Mouse (Mus musculus) forebrain, embryonic 13.5 days (tissue): ENCODE measurements at regions not wholly inside any gene's neighbourhood (a gene's known extent, or its start where the extent isn't known, plus 50 kb on each side); places are given as distances from the start of the nearest gene placed in this dataset.
A peak's percentile ranks its signal among the peaks of the same experiment; 100 is the strongest.

ENCODE experiments used
- ATAC-seq: fragments of 200-750 bp; cut with Nextera tagmentation; 2 replicates; pipeline ENCODE4 v1.8.0; 2017
- H3K27ac ChIP-seq: fragments of 300-500 bp; sonication (generic); 2 replicates; pipeline ENCODE4 v1.5.1; 2015; ENCODE audit warnings: inconsistent platforms, mild to moderate bottlenecking, moderate library complexity
- H3K27me3 ChIP-seq: fragments of 300-500 bp; sonication (generic); 2 replicates; pipeline ENCODE4 v1.6.1; 2015; ENCODE audit warnings: mild to moderate bottlenecking, inconsistent platforms
- H3K36me3 ChIP-seq: fragments of 300-500 bp; sonication (generic); 2 replicates; pipeline ENCODE4 v1.6.1; 2015; ENCODE audit warnings: mild to moderate bottlenecking, inconsistent platforms; ENCODE audit not compliant: poor library complexity, severe bottlenecking
- H3K4me1 ChIP-seq: fragments of 300-500 bp; sonication (generic); 2 replicates; pipeline ENCODE4 v1.6.1; 2015; ENCODE audit warnings: inconsistent platforms
- H3K4me2 ChIP-seq: fragments of 300-500 bp; sonication (generic); 2 replicates; pipeline ENCODE4 v1.6.1; 2015; ENCODE audit warnings: inconsistent platforms, mild to moderate bottlenecking, moderate library complexity
- H3K4me3 ChIP-seq: fragments of 300-500 bp; sonication (generic); 2 replicates; pipeline ENCODE4 v1.5.1; 2015; ENCODE audit warnings: mild to moderate bottlenecking, inconsistent platforms
- H3K9ac ChIP-seq: fragments of 300-500 bp; sonication (generic); 2 replicates; pipeline ENCODE4 v1.6.1; 2015; ENCODE audit warnings: mild to moderate bottlenecking, inconsistent platforms
- H3K9me3 ChIP-seq: fragments of 300-500 bp; sonication (generic); replicated peaks from 2 replicates; pipeline ENCODE4 v1.6.1; 2016; ENCODE audit warnings: inconsistent platforms
- WGBS: fragments of 180-500 bp; shearing (Covaris S2); methylation state at CpG from one replicate; pipeline ENCODE4 v1.1.7; 2015; 5-methylcytosine and 5-hydroxymethylcytosine counted together

DNA sequence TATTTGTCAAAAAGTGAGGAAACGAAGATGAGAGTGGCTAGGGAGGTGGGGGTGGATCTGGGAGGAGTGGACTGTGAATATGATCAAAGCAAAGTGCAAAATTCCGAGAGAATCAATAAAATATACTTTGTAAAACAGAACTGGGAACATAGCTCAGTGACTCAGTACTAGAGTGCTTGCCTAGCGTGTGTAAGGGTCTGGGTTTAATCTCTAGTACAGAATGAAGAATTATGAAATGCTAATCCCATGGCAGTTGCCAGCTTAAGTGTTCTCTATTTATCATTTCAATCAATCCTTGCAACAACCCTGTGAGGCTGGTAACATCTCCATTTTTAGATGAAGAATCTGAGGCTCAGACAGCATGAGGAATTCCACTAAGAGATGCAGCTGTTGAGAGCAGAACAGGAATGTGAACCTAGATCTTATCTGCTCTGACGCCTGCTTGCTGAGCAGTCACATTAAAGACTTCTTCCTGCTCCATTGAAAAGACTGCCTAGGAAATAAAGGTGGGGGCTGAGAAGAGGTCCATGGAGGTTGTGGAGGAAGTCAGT, 152.5 kb downstream of the Nr2f2 start:
- ATAC-seq: no peak
- H3K4me1 ChIP-seq: no peaks in the 10 kb centered on the region
- 73% methylated on average over 4 of the region's 4 CpGs for WGBS
- H3K27me3 ChIP-seq: no peaks in the 10 kb centered on the region
- no peaks in the 10 kb centered on the region for H3K36me3 ChIP-seq
- H3K9ac ChIP-seq: no peak overlapping the region
- no peak overlapping the region for H3K4me3 ChIP-seq
- H3K27ac ChIP-seq: no peak overlapping the region
- H3K9me3 ChIP-seq: no peaks in the 10 kb centered on the region
- no peak overlapping the region for H3K4me2 ChIP-seq

DNA sequence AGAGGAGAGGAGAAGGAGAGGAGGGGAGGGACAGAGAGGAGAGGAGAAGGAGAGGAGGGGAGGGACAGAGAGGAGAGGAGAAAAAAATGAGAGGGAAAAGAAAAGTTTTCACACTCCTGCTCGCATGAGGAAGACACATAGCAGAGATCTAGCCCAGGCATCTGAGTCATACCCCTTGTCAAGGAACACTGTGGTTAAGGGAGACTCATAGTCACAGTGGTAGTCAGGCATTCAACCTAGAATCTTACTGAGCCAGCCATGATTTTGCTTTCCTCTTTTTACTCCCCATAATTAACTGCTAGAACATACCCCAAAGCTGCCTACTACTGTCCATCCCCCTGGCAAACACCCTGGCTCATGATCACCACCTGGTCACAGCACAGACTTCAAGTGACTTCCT, 160.6 kb downstream of the Nr2f2 start:
- H3K27me3 ChIP-seq: no peaks in the 10 kb centered on the region
- no peaks in the 10 kb centered on the region for H3K36me3 ChIP-seq
- no peaks in the 10 kb centered on the region for H3K9me3 ChIP-seq
- no peak for ATAC-seq
- H3K4me3 ChIP-seq: no peak overlapping the region
- H3K27ac ChIP-seq: no peak overlapping the region
- H3K4me2 ChIP-seq: no peak overlapping the region
- H3K9ac ChIP-seq: no peak overlapping the region
- 90% methylated on average over 1 of the region's 1 CpGs for WGBS
- no peaks in the 10 kb centered on the region for H3K4me1 ChIP-seq

DNA sequence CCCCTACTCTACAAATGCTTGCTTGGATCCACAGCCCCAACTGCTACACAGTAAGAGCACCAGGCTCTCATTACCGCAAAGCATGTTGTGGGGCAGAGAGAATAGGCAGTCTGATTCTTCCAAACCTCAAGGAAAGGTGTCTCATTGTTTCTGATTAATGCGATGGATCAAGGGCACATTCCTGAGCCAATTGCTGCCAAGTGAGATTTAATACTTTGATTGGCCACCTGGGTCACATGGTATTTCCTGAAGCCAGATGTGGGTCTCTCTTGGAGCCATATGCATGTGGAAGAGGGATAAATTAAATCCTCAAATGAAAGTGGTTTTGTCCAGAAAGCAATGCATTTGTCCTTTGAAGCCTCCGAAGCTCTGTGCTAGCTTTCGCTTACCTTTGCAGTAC, 166.3 kb downstream of the Nr2f2 start:
- no peaks in the 10 kb centered on the region for H3K4me1 ChIP-seq
- no peaks in the 10 kb centered on the region for H3K27me3 ChIP-seq
- H3K36me3 ChIP-seq: no peaks in the 10 kb centered on the region
- 91% methylated on average over 4 of the region's 4 CpGs for WGBS
- H3K9me3 ChIP-seq: no peaks in the 10 kb centered on the region
- no peak overlapping the region for H3K4me3 ChIP-seq
- no peak overlapping the region for H3K9ac ChIP-seq
- ATAC-seq: no peak
- H3K27ac ChIP-seq: no peak overlapping the region
- no peak overlapping the region for H3K4me2 ChIP-seq

DNA sequence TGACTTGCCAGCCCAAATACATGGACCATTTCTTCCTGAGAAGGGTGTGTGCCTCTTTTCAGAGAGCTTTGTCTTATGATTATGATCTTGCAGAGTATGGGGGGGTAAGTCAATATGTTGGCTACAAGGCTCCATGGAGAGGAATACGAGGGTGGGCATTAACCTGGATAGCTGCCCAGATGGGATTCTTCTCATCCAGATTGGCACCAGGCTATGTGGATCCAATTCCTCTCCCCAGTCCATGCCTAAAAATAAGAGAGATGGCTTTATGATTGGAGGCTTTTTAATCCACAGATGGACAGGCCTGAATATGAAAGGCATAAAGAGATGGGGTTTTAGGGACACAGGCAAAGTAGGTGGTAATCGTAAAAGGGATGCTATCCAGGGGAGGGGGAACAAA, 187.6 kb downstream of the Nr2f2 start:
- Histone ChIP-seq H3K4me2 (no peak overlapping the region), H3K9me3 (no peaks in the 10 kb centered on the region), H3K4me3 (no peak overlapping the region), H3K9ac (no peak overlapping the region), H3K27ac (no peak overlapping the region), H3K4me1 (no peaks in the 10 kb centered on the region), H3K36me3 (no peaks in the 10 kb centered on the region), H3K27me3 (peaks cover 71% of the 10 kb centered on the region)
- WGBS: 78% methylated on average over 2 of the region's 2 CpGs
- ATAC-seq: no peak

DNA sequence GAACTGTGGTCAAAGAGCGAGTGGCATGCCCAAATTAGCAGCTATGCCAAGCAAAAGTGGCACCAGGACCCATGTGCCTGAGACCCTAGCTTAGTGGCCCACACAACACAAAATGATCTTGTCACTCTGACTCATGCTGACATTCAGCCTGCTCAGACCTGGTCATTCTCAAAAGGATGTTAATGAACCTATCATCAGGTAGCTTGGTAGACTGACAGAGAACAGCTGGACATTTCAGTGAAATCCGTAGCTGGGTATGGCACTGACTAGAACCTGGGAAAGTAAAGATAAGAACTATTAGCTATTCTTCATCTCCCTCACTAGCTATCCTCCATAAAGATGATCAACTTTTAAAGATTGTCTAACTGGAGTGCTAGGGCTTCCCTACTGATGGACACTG, 188.5 kb downstream of the Nr2f2 start:
- no peaks in the 10 kb centered on the region for H3K36me3 ChIP-seq
- 89% methylated on average over 2 of the region's 2 CpGs for WGBS
- H3K9ac ChIP-seq: no peak overlapping the region
- H3K4me3 ChIP-seq: no peak overlapping the region
- no peak overlapping the region for H3K4me2 ChIP-seq
- H3K27me3 ChIP-seq: peaks cover 65% of the 10 kb centered on the region
- ATAC-seq: no peak
- H3K27ac ChIP-seq: no peak overlapping the region
- H3K9me3 ChIP-seq: no peaks in the 10 kb centered on the region
- H3K4me1 ChIP-seq: no peaks in the 10 kb centered on the region

DNA sequence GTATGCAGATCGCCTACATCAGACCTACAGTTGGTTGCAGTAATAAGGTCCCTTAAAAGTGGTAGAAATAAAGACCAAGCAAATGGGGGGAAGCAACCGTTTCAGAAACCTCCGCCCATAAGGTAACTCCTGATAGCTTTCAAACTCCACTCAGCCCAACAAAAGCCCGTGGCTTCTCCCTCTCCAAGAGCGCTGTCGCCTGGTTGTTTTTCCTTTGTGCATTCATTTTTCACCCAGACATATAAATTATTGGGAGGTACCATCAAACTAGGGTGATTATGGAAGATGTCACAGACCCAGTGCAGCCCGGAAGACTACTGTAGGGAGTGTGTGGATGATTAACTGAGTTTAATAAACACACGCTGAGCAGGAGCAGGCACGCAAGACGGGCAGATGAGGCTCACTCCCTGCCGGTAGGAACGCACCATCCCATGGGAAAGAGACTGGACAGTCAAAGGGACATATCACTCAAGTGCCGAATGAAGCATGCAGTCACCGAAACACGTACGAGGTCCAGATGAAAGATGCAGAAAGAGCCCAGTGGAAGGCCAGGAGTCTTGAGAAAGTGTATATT, 189.8 kb downstream of the Nr2f2 start:
- H3K9ac ChIP-seq: no peak overlapping the region
- H3K27ac ChIP-seq: no peak overlapping the region; the same call in 1 of the 2 replicates
- no peak for ATAC-seq
- 76% methylated on average over 16 of the region's 16 CpGs for WGBS
- no peaks in the 10 kb centered on the region for H3K36me3 ChIP-seq
- H3K27me3 ChIP-seq: peaks cover 67% of the 10 kb centered on the region
- H3K4me3 ChIP-seq: no peak overlapping the region
- H3K4me1 ChIP-seq: no peaks in the 10 kb centered on the region
- H3K9me3 ChIP-seq: no peaks in the 10 kb centered on the region
- no peak overlapping the region for H3K4me2 ChIP-seq

DNA sequence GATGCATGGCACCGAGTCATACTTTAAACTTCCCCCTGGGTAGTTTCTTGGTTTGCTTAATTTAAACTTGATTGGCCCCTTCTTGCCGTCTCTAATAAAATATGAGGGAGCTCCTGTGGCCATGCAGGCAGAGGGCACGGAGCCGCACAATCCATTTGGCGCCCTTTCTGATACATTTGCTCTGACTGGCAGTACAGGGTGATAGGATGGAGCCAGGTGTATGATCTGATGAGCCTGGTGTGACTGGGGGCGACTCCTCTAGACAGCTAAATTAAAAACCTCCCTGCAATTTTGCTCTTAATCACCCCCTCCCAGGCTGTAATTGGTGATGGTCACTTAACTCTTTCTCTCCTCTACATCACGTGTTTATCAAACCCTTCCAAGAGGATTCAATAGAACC, 190.4 kb downstream of the Nr2f2 start:
- H3K27ac ChIP-seq: no peak overlapping the region
- no peak overlapping the region for H3K4me3 ChIP-seq
- H3K27me3 ChIP-seq: peaks cover 67% of the 10 kb centered on the region
- no peak overlapping the region for H3K9ac ChIP-seq
- H3K9me3 ChIP-seq: no peaks in the 10 kb centered on the region
- no peaks in the 10 kb centered on the region for H3K4me1 ChIP-seq
- ATAC-seq: no peak
- no peak overlapping the region for H3K4me2 ChIP-seq
- H3K36me3 ChIP-seq: no peaks in the 10 kb centered on the region
- WGBS: 64% methylated on average over 7 of the region's 7 CpGs

DNA sequence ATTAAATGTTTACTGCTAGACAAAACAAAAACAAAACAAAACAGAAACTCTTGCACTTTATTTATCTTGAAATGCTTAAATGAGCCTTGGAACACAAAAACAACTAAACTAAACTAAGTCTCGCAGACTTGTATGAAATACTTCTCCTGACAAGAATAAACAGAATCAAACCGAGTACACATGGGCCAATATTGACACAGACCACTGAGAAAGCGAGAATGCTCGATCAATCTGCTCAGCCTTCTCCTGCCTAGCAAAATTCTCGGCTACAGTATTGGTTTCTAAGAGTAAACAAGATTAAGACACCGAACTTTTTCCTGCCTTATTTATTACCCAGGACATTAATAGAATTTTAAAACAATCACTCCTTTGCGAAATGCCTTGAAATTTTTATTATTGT, 194.1 kb downstream of the Nr2f2 start:
- no peak for ATAC-seq
- H3K27me3 ChIP-seq: peaks cover 69% of the 10 kb centered on the region
- 38% methylated on average over 7 of the region's 7 CpGs for WGBS

DNA sequence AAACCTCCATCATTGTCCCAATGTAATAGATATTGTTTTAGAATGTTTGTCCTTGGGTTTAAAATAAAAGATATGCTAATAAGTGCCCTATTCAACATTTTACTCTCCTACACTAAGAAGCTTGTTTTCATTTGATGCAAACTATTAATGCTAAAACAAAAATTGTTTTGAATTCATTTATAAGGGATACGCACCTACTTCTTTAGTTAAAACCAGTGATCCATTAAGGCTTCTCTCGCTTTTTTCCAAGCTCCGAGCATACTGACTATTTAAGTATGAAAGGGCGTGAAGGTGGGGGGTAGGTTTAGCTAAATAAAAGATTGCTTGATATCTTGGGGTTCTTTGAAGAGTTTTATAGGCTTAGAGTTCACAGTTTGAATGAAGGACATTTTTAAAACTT, 195.1 kb downstream of the Nr2f2 start:
- Histone ChIP-seq H3K27me3 (peaks cover 69% of the 10 kb centered on the region), H3K27ac (no peak overlapping the region), H3K4me3 (no peak overlapping the region), H3K4me1 (no peaks in the 10 kb centered on the region), H3K4me2 (no peak overlapping the region), H3K9me3 (no peaks in the 10 kb centered on the region), H3K9ac (no peak overlapping the region), H3K36me3 (no peaks in the 10 kb centered on the region)
- ATAC-seq: no peak
- 3% methylated on average over 4 of the region's 4 CpGs for WGBS

More for the DNA sequence above, 194.1 kb downstream of the Nr2f2 start:
- H3K27ac ChIP-seq: no peak overlapping the region
- no peak overlapping the region for H3K4me3 ChIP-seq
- H3K36me3 ChIP-seq: no peaks in the 10 kb centered on the region
- no peak overlapping the region for H3K4me2 ChIP-seq
- no peaks in the 10 kb centered on the region for H3K4me1 ChIP-seq
- H3K9me3 ChIP-seq: no peaks in the 10 kb centered on the region
- H3K9ac ChIP-seq: no peak overlapping the region

DNA sequence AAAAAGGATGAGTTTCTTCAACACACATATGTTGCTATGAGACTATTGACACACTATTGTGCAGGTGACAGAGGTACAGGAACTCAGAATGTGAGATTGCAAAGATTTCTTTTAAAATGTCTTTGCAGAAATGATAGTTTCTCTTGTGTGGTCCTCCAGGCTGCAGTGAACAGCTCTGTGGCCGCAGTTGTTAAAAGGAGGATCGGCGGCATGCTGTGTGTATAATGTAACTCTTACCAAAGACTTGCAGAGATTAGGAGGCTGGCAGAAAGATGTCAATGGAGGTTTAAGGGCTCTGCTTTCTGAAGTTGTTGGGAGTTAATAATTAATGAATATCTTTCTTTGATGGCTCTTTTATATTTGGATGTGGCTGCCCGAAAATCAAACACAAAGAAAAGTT, 198.5 kb downstream of the Nr2f2 start:
- Histone ChIP-seq H3K9ac (no peak overlapping the region), H3K4me3 (no peak overlapping the region), H3K9me3 (no peaks in the 10 kb centered on the region), H3K4me1 (0 out of 2 replicates have a peak, but pooled peaks cover 16% of the 10 kb centered on the region), H3K27ac (no peak overlapping the region), H3K4me2 (no peak overlapping the region), H3K36me3 (no peaks in the 10 kb centered on the region), H3K27me3 (peaks cover 85% of the 10 kb centered on the region)
- no peak for ATAC-seq
- WGBS: 4% methylated on average over 4 of the region's 4 CpGs

DNA sequence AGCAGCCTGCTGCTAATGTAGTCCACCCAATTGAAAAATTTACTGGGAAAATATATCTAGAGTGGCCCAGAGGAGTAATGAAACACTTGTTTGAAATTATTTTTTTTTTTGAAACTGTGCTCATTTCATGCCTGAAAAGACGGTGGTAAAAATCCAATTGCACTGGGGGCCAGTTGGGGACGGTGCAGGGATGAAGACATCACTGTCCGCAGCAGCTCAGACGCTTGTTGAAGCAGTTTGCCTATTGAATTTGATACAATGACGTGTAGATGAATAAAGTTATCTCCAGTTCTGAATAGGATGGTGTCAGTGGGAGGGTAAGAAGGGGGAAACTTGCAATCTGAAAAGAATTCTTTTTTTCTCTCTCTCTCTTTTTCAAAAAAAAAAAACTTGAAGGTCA, 200.5 kb downstream of the Nr2f2 start:
- Histone ChIP-seq H3K9ac (no peak overlapping the region), H3K4me3 (no peak overlapping the region), H3K27me3 (peaks cover 97% of the 10 kb centered on the region), H3K27ac (no peak overlapping the region), H3K4me2 (no peak overlapping the region), H3K4me1 (0 out of 2 replicates have a peak, but pooled peaks cover 16% of the 10 kb centered on the region), H3K36me3 (no peaks in the 10 kb centered on the region), H3K9me3 (no peaks in the 10 kb centered on the region)
- WGBS: 11% methylated on average over 5 of the region's 5 CpGs
- ATAC-seq: no peak

DNA sequence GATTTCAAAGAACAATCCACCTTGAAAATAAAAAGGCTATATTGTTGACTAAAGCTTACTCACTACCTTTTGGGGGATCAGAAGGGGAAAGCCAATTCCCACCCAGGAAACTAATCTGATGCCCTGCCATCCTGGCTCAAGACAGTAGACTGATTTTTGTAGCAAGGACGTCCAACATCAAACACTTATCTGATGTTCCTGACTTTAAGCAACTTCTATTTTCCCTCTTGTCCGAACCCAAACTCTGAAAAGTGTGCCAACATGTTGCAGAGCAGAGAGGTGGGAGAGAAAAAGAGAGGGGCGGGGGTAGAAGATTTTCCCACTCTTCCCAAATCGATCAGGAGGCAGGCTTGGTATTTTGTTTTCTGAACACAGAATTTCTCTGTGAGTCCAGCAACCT, 201.0 kb downstream of the Nr2f2 start:
- H3K36me3 ChIP-seq: no peaks in the 10 kb centered on the region
- H3K9ac ChIP-seq: no peak overlapping the region
- H3K9me3 ChIP-seq: no peaks in the 10 kb centered on the region
- H3K27ac ChIP-seq: 0 out of 2 replicates have a peak overlapping the region, but pooled peaks have one; percentile 6
- H3K4me2 ChIP-seq: no peak overlapping the region
- no peak for ATAC-seq
- 0 out of 2 replicates have a peak, but pooled peaks cover 16% of the 10 kb centered on the region for H3K4me1 ChIP-seq
- 26% methylated on average over 4 of the region's 4 CpGs for WGBS
- no peak overlapping the region for H3K4me3 ChIP-seq
- peaks cover 97% of the 10 kb centered on the region for H3K27me3 ChIP-seq

DNA sequence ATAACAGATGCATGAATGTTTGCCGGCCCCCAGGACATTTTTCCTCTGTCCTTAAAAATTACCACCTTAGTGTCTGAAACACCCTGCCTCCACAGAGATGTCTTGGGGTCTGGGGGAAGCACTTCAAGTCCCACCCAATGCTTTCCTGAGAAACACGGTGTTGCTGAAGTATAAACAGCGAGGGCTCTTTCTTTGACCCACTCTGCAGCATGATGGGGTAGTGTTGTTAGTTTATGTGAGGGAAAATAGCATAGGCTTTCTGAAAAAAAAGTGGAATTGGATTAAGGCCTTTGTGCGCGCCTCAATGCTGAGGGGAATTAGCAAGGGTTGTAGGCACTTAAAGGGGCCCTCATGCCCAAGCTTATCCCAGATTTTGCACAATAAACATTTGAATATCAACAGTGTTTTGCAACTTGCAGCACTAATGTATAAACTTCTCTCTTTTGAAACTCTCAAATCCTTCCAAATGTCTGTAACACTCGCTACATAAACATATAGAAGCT, 201.8 kb downstream of the Nr2f2 start:
- ATAC-seq: peak; percentile 16; the same call in 1 of the 2 replicates
- peaks cover 97% of the 10 kb centered on the region for H3K27me3 ChIP-seq
- WGBS: 10% methylated on average over 6 of the region's 6 CpGs

More for the DNA sequence above, 201.8 kb downstream of the Nr2f2 start:
- Histone ChIP-seq H3K4me2 (no peak overlapping the region), H3K9ac (no peak overlapping the region), H3K27ac (peak overlapping the region; percentile 6; the same call in 1 of the 2 replicates), H3K4me3 (no peak overlapping the region), H3K4me1 (0 out of 2 replicates have a peak, but pooled peaks cover 16% of the 10 kb centered on the region), H3K36me3 (no peaks in the 10 kb centered on the region), H3K9me3 (no peaks in the 10 kb centered on the region)
